Mouse (Mus musculus) MEL (cell line): ENCODE results near the gene Kiss1r. TPM values are rescaled to one million over a fixed set of nuclear protein-coding genes. Genes with fewer than 3 reads are reported as not detected.

ENCODE experiments used
- DNase-seq: peaks from one replicate; pipeline ENCODE4 v3.0.0; 2011; ENCODE audit warnings: low read depth, low spot score
- H3K27ac ChIP-seq: 2 replicates; pipeline ENCODE4 v1.5.1; 2012; ENCODE audit warnings: low read depth, mild to moderate bottlenecking, control low read depth, low read length, moderate library complexity; ENCODE audit not compliant: control insufficient read depth
- H3K27me3 ChIP-seq, 2 experiments: fragments of 150-350 bp in 1 of 2; sonication (generic) in 1 of 2; 2 replicates each; pipeline ENCODE4 v1.6.1; 2012; ENCODE audit warnings: low read length in 2 of 2, mild to moderate bottlenecking in 2 of 2, improper control_type of control experiment in 1 of 2, moderate library complexity in 1 of 2; ENCODE audit not compliant: insufficient read depth in 2 of 2, control insufficient read depth in 1 of 2
- H3K36me3 ChIP-seq, 2 experiments: 2 replicates each; pipeline ENCODE4 v1.6.1; 2012 to 2014; ENCODE audit warnings: low read length in 2 of 2, improper control_type of control experiment in 1 of 2, inconsistent platforms in 1 of 2, mild to moderate bottlenecking in 1 of 2; ENCODE audit not compliant: insufficient read depth in 2 of 2, control insufficient read depth in 1 of 2
- H3K4me1 ChIP-seq, 2 experiments: fragments of 150-350 bp in 1 of 2; sonication (generic) in 1 of 2; 2 replicates each; pipeline ENCODE4 v1.6.1; 2012; ENCODE audit warnings: low read length in 2 of 2, improper control_type of control experiment in 1 of 2, mild to moderate bottlenecking in 1 of 2; ENCODE audit not compliant: insufficient read depth in 2 of 2, control insufficient read depth in 1 of 2
- H3K4me3 ChIP-seq, 2 experiments: fragments of 150-350 bp in 1 of 2; sonication (generic) in 1 of 2; 2 replicates each; pipeline ENCODE4 v1.5.1; 2012; ENCODE audit warnings: low read depth in 2 of 2, low read length in 2 of 2, mild to moderate bottlenecking in 2 of 2, moderate library complexity in 2 of 2, control low read depth in 1 of 2, improper control_type of control experiment in 1 of 2; ENCODE audit not compliant: control insufficient read depth in 1 of 2, insufficient read depth in 1 of 2
- H3K79me2 ChIP-seq: 2 replicates; pipeline ENCODE4 v1.6.1; 2012; ENCODE audit warnings: mild to moderate bottlenecking, low read length, moderate library complexity; ENCODE audit not compliant: control insufficient read depth, poor library complexity, insufficient read depth
- H3K9ac ChIP-seq: 2 replicates; pipeline ENCODE4 v1.6.1; 2012; ENCODE audit warnings: low read depth, mild to moderate bottlenecking, control low read depth, low read length, moderate library complexity; ENCODE audit not compliant: control insufficient read depth, poor library complexity, severe bottlenecking
- H3K9me3 ChIP-seq: fragments of 150-350 bp; sonication (generic); replicated peaks from 2 replicates; pipeline ENCODE4 v1.6.1; 2012; ENCODE audit warnings: mild to moderate bottlenecking, low read length, improper control_type of control experiment, moderate library complexity; ENCODE audit not compliant: insufficient read depth
- CHD1 ChIP-seq: IDR thresholded peaks from 2 replicates; pipeline ENCODE4 v1.6.1; 2012; ENCODE audit warnings: low read depth, mild to moderate bottlenecking, inconsistent platforms, low read length, improper control_type of control experiment
- CHD2 ChIP-seq: IDR thresholded peaks from 2 replicates; pipeline ENCODE4 v1.6.1; 2011; ENCODE audit warnings: low read length, improper control_type of control experiment
- MAX ChIP-seq: IDR thresholded peaks from 2 replicates; pipeline ENCODE4 v1.6.1; 2011; ENCODE audit warnings: low read length, improper control_type of control experiment
- MAZ ChIP-seq: IDR thresholded peaks from 2 replicates; pipeline ENCODE4 v1.6.1; 2012; ENCODE audit warnings: low read depth, mild to moderate bottlenecking, inconsistent platforms, low read length, improper control_type of control experiment
- MEF2A ChIP-seq: IDR thresholded peaks from 2 replicates; pipeline ENCODE4 v1.6.1; 2014; ENCODE audit warnings: low read depth, mild to moderate bottlenecking, inconsistent platforms, low read length, improper control_type of control experiment; ENCODE audit not compliant: poor library complexity, insufficient replicate concordance, severe bottlenecking; ENCODE audit errors: extremely low read depth
- MYB ChIP-seq: IDR thresholded peaks from 2 replicates; pipeline ENCODE4 v1.6.1; 2011; ENCODE audit warnings: mild to moderate bottlenecking, low read depth, low read length, improper control_type of control experiment
- MYC ChIP-seq: IDR thresholded peaks from 2 replicates; pipeline ENCODE4 v1.6.1; 2011; ENCODE audit warnings: low read depth, mild to moderate bottlenecking, low read length, improper control_type of control experiment, moderate library complexity
- POLR2AphosphoS2 ChIP-seq: IDR thresholded peaks from 2 replicates; pipeline ENCODE4 v1.6.1; 2011; ENCODE audit warnings: low read length, improper control_type of control experiment
- POLR2AphosphoS5 ChIP-seq: IDR thresholded peaks from 2 replicates; pipeline ENCODE4 v1.6.1; 2012; ENCODE audit warnings: low read depth, borderline replicate concordance, mild to moderate bottlenecking, inconsistent platforms, low read length, moderate library complexity, mixed read lengths
- RCOR1 ChIP-seq: IDR thresholded peaks from 2 replicates; pipeline ENCODE4 v1.6.1; 2012; ENCODE audit warnings: low read depth, mild to moderate bottlenecking, inconsistent platforms, low read length, improper control_type of control experiment
- SIN3A ChIP-seq: IDR thresholded peaks from 2 replicates; pipeline ENCODE4 v1.6.1; 2012; ENCODE audit warnings: low read length, improper control_type of control experiment, inconsistent platforms
- TAL1 ChIP-seq: IDR thresholded peaks from 2 replicates; pipeline ENCODE4 v1.6.1; 2012; ENCODE audit warnings: mild to moderate bottlenecking, inconsistent platforms, low read length, moderate library complexity, mixed read lengths
- TCF12 ChIP-seq: IDR thresholded peaks from 2 replicates; pipeline ENCODE4 v1.6.1; 2014; ENCODE audit warnings: low read depth, mild to moderate bottlenecking, inconsistent platforms, low read length, improper control_type of control experiment, moderate library complexity
- UBTF ChIP-seq: IDR thresholded peaks from 2 replicates; pipeline ENCODE4 v1.6.1; 2012; ENCODE audit warnings: low read depth, mild to moderate bottlenecking, inconsistent platforms, low read length, improper control_type of control experiment, moderate library complexity, borderline replicate concordance; ENCODE audit not compliant: insufficient read depth
- USF2 ChIP-seq, 2 experiments: IDR thresholded peaks; 2 replicates each; pipeline ENCODE4 v1.6.1; 2011 to 2012; ENCODE audit warnings: improper control_type of control experiment in 2 of 2, low read length in 2 of 2, borderline replicate concordance in 1 of 2, inconsistent platforms in 1 of 2, low read depth in 1 of 2, mild to moderate bottlenecking in 1 of 2; ENCODE audit not compliant: insufficient read depth in 1 of 2
- ZC3H11A ChIP-seq: IDR thresholded peaks from 2 replicates; pipeline ENCODE4 v1.6.1; 2012; ENCODE audit warnings: low read depth, mild to moderate bottlenecking, inconsistent platforms, low read length, improper control_type of control experiment
- ZMIZ1 ChIP-seq: IDR thresholded peaks from 2 replicates; pipeline ENCODE4 v1.6.1; 2012; ENCODE audit warnings: low read depth, mild to moderate bottlenecking, inconsistent platforms, low read length, improper control_type of control experiment, moderate library complexity
- polyA plus RNA-seq, 2 experiments: library from polyadenylated mRNA; stranded (reverse) in 1 of 2; unstranded in 1 of 2; fragments of >175 nt in 1 of 2; fragments of >200 nt in 1 of 2; gene quantifications; 2 replicates each; pipeline versions ENCODE4 v1.2.1 to v1.2.4; 2012; ENCODE audit warnings: low replicate concordance in 2 of 2, low read depth in 1 of 2; ENCODE audit not compliant: insufficient read length in 2 of 2, insufficient read depth in 1 of 2, missing spikeins in 1 of 2
- total RNA-seq: library from RNA; depleted of rRNA; stranded (reverse); fragments of 300-350 nt; gene quantifications from 2 replicates; pipeline ENCODE4 v1.2.3, GENCODE M21; 2012

Kiss1r gene
- total and polyA plus RNA-seq, 3 experiments = 9.1 to 23.5 TPM; not detected in 1

DNA sequence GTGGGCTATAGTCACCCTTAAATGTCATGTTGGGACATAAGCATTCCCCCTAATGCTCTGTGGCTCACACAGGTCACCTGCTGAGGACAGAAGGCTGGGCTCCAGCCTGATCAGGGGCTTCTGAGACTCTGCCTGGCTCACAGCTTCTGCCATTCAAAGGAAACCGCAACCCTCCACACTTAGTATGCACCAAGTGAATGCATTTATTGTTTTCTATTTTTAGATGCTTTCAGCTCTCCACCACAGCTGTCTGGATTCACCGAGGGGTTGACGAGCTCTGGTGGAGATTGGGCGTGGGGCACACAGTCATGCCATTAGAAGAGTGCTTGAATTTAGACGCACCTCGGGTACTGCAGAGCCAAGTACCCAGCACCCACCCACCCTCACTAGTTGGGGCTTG, 43.5 kb upstream of the Kiss1r start:
- peaks cover 6 to 16% of the 10 kb centered on the region in 2 experiments; a peak in 3 of 4 replicates for H3K4me1 ChIP-seq
- no peak overlapping the region for H3K27ac ChIP-seq
- H3K36me3 ChIP-seq = peaks cover 0 to 9% of the 10 kb centered on the region in 2 experiments; a peak in 2 of 4 replicates
- no peaks in the 10 kb centered on the region for H3K9me3 ChIP-seq
- no peak overlapping the region for H3K9ac ChIP-seq
- no peak for TF ChIP-seq SIN3A
- TF ChIP-seq MAZ = no peak
- TF ChIP-seq USF2 (IDR thresholded peaks at IDR 0.05; ENCODE audit: borderline replicate concordance in 1 of 2, insufficient read depth in 1 of 2, low read depth in 1 of 2, low read length in 2 of 2) = no peak
- no peak for TF ChIP-seq MEF2A
- no peak for TF ChIP-seq TAL1
- no peak for TF ChIP-seq UBTF
- no peak for TF ChIP-seq MYB
- TF ChIP-seq POLR2AphosphoS5 = no peak
- TF ChIP-seq CHD2 = no peak
- no peak for TF ChIP-seq TCF12
- no peak for TF ChIP-seq POLR2AphosphoS2
- no peak for TF ChIP-seq RCOR1
- no peak for TF ChIP-seq MAX
- TF ChIP-seq ZC3H11A = no peak
- TF ChIP-seq MYC = no peak
- H3K79me2 ChIP-seq = no peaks in the 10 kb centered on the region
- no peak overlapping the region for H3K4me3 ChIP-seq
- DNase-seq = no peak
- H3K27me3 ChIP-seq = no peaks in the 10 kb centered on the region

DNA sequence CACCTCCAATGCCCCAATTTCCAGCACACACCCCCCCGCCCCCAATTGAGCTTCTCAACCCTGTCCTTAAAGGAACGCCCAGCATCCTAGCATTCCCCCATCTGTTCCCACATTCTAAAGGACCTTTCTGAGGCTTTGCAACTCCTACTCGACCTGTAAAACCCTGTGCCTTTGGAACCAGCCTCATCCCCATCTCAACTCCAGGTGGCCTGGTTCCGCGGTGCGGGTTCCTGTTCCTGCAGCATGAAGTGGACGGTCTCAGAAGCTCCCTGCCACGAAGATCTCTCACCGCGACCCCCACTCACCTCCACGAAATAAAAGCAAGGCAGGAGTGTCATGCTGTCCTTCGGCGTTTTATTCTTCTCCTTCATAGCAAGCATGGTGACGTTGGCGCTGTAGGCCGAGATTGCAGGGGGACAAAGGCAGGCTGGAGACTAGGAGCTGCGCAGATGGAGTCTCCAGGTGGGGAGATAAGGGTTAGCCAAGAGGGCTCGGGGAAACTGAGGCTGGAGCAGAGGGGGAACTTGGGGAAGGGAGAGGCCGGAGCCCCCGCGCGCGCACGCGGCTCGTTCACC, 43.0 kb upstream of the Kiss1r start:
- Histone ChIP-seq H3K4me1 (peaks cover 6 to 16% of the 10 kb centered on the region in 2 experiments; a peak in 3 of 4 replicates), H3K79me2 (no peaks in the 10 kb centered on the region), H3K4me3 (peak overlapping the region; percentile 23 to 31; a peak in 2 of 4 replicates), H3K27me3 (no peaks in the 10 kb centered on the region), H3K36me3 (peaks cover 0 to 9% of the 10 kb centered on the region in 2 experiments; a peak in 2 of 4 replicates), H3K9me3 (no peaks in the 10 kb centered on the region), H3K9ac (peak overlapping the region; percentile 40; the same call in 1 of the 2 replicates), H3K27ac (no peak overlapping the region)
- no peak for DNase-seq
- TF ChIP-seq CHD1 (no peak), POLR2AphosphoS2 (no peak), TCF12 (no peak), ZMIZ1 (no peak)
